Mouse (Mus musculus): ENCODE data around the gene Osm.

- TF ChIP-seq CTCF (IDR thresholded peaks at IDR 0.05) (no peak), POLR2A (IDR thresholded peaks at IDR 0.05; ENCODE audit: insufficient read depth, low read depth, low read length) (no peak)
These were observed 43.7 kb downstream of the Osm start for GRCm38 (mm10) chr11:4279909-4280308.
